Mouse (Mus musculus) liver, postnatal 0 days (tissue): ENCODE results near the gene Gm20388. TPM values are rescaled to one million over a fixed set of nuclear protein-coding genes. Genes with fewer than 3 reads are reported as not detected.

Experiments used
- ATAC-seq: fragments of 200-750 bp; cut with Nextera tagmentation; 2 replicates; pipeline ENCODE4 v1.8.0; 2017; ENCODE audit warnings: mild to moderate bottlenecking, moderate library complexity
- DNase-seq: peaks from one replicate; pipeline ENCODE4 v3.0.0-alpha.2; 2016
- H3K27ac ChIP-seq: fragments of 300-500 bp; sonication (generic); 2 replicates; pipeline ENCODE4 v1.5.1; 2014; ENCODE audit warnings: antibody characterized with exemption, moderate library complexity, mild to moderate bottlenecking, low read depth
- H3K27me3 ChIP-seq: fragments of 300-500 bp; sonication (generic); 2 replicates; pipeline ENCODE4 v1.6.1; 2014; ENCODE audit warnings: low read length, control low read depth, mixed read lengths; ENCODE audit not compliant: insufficient read depth
- H3K36me3 ChIP-seq: fragments of 300-500 bp; sonication (generic); replicated peaks from 2 replicates; pipeline ENCODE4 v1.6.1; 2014; ENCODE audit warnings: mild to moderate bottlenecking, control low read depth, low read length, moderate library complexity, mixed read lengths; ENCODE audit not compliant: insufficient read depth
- H3K4me1 ChIP-seq: fragments of 300-500 bp; sonication (generic); 2 replicates; pipeline ENCODE4 v1.6.1; 2014; ENCODE audit warnings: antibody characterized with exemption, mild to moderate bottlenecking, control low read depth; ENCODE audit not compliant: insufficient read depth
- H3K4me2 ChIP-seq: fragments of 300-500 bp; sonication (generic); 2 replicates; pipeline ENCODE4 v1.6.1; 2014; ENCODE audit warnings: low read depth, mild to moderate bottlenecking, low read length, moderate library complexity, mixed read lengths
- H3K4me3 ChIP-seq: fragments of 300-500 bp; sonication (generic); 2 replicates; pipeline ENCODE4 v1.5.1; 2014; ENCODE audit warnings: low read depth, low read length
- H3K9ac ChIP-seq: fragments of 300-500 bp; sonication (generic); replicated peaks from 2 replicates; pipeline ENCODE4 v1.6.1; 2014; ENCODE audit warnings: mild to moderate bottlenecking, moderate library complexity
- H3K9me3 ChIP-seq: fragments of 300-500 bp; sonication (generic); 2 replicates; pipeline ENCODE4 v1.6.1; 2016; ENCODE audit warnings: mild to moderate bottlenecking, control low read depth, low read length, mixed read lengths
- CTCF ChIP-seq: sonication (generic); IDR thresholded peaks from 2 replicates; pipeline ENCODE4 v1.5.1; 2016; ENCODE audit warnings: antibody characterized with exemption, low read depth
- EP300 ChIP-seq: IDR thresholded peaks from 2 replicates; pipeline ENCODE4 v1.6.1; 2016; ENCODE audit warnings: antibody characterized with exemption, low read depth, mild to moderate bottlenecking
- WGBS: fragments of 180-500 bp; shearing (Covaris S2); extraction: QIAGEN DNeasy Blood & Tissue Kit; methylation state at CpG from one replicate; pipeline ENCODE4 v1.1.7; 2014; ENCODE audit not compliant: insufficient replicate concordance; 5-methylcytosine and 5-hydroxymethylcytosine counted together
- polyA plus RNA-seq: library from polyadenylated mRNA; unstranded; fragments of >200 nt; fragmentation: Nextera tagmentation; extraction: Ambion mirVana; gene quantifications from 2 replicates; pipeline ENCODE4 v1.2.1, GENCODE M21; 2015

Gm20388 gene
- polyA plus RNA-seq, 1 experiment from 2014 or later: not detected

DNA sequence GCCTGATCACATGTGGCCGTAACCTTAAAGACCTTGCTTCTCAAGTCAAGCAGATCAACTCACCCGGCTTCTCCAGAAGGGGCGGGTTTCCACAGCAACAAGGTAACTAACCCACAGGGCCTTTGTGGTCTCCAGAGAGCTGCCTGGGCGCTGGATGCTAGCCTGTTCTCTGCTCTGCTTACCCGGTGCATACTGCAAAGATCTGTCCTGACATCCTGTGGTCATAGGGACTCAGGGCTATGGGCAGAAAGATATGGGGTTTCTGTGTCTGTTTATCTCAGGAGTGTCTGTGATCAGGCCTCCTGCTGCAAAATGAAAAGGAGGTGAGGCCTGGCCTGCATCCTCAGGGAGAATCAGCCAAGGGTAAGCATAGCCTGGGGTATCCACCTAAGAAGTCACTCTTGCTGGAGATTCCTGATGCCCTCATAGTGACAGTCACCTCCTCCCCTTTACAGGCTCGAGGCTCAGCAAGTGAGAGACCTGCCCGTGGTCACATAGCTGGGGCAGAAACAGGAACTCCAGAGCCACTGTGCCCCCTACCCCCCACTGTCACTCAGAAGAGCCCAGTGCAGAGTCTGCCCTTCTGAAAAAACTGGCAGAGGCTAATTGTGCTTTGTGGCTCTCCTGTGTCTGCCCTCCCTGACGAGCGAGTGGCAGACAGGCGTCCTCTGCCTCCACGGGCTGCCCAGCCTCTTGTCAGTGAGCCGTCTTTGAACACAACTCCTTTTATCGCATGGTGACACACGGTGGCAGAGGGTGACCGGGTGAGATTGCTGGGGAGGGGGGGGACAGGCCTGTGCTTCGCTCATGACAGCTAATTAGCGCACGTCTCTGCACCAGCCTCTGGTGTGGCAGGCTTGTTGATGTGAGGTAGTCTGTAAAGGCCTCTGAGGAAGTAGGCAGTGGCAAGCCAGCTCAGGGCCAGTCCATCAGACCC is 383.0 kb downstream of the Gm20388 start:
- Histone ChIP-seq H3K9ac (peak overlapping the region; percentile 67), H3K27ac (peak overlapping the region; percentile 97), H3K36me3 (no peaks in the 10 kb centered on the region), H3K4me1 (peaks cover 49% of the 10 kb centered on the region), H3K4me3 (peak overlapping the region; percentile 49), H3K27me3 (no peaks in the 10 kb centered on the region), H3K9me3 (no peaks in the 10 kb centered on the region), H3K4me2 (peak overlapping the region; percentile 70)
- ATAC-seq (peak; percentile 90), DNase-seq (peak; percentile 83)
- 38% methylated on average over 18 of the region's 18 CpGs for WGBS
- TF ChIP-seq CTCF: peak; percentile 29
- TF ChIP-seq EP300: peak; percentile 94

- no peaks in the 10 kb centered on the region for H3K36me3 ChIP-seq
Observed at GRCm38 (mm10) chr8:120294982-120295870, 384.6 kb downstream of the Gm20388 start.

GRCm38 (mm10) chr8:120297000-120297399 is 386.4 kb downstream of the Gm20388 start:
- H3K36me3 ChIP-seq: no peaks in the 10 kb centered on the region
- no peak overlapping the region for H3K9ac ChIP-seq
- no peaks in the 10 kb centered on the region for H3K27me3 ChIP-seq
- TF ChIP-seq CTCF: no peak
- no peak for TF ChIP-seq EP300
- whole genome bisulfite sequencing: 72% methylated on average over 5 of the region's 5 CpGs
- H3K27ac ChIP-seq: no peak overlapping the region
- no peak overlapping the region for H3K4me3 ChIP-seq
- no peak overlapping the region for H3K4me2 ChIP-seq
- DNase-seq (no peak), ATAC-seq (no peak)
- peaks cover 31% of the 10 kb centered on the region for H3K4me1 ChIP-seq
- no peaks in the 10 kb centered on the region for H3K9me3 ChIP-seq

More at GRCm38 (mm10) chr8:120294982-120295870, 384.6 kb downstream of the Gm20388 start:
- Histone ChIP-seq H3K4me3 (no peak overlapping the region), H3K27ac (peak overlapping the region; percentile 97), H3K4me2 (peak overlapping the region; percentile 70), H3K9ac (peak overlapping the region; percentile 67), H3K27me3 (no peaks in the 10 kb centered on the region), H3K9me3 (no peaks in the 10 kb centered on the region), H3K4me1 (peaks cover 35% of the 10 kb centered on the region)
- peak; percentile 40 for DNase-seq
- peak; percentile 16; the same call in 1 of the 2 replicates for ATAC-seq
- no peak for TF ChIP-seq CTCF
- WGBS: 39% methylated on average over 16 of the region's 17 CpGs

DNA sequence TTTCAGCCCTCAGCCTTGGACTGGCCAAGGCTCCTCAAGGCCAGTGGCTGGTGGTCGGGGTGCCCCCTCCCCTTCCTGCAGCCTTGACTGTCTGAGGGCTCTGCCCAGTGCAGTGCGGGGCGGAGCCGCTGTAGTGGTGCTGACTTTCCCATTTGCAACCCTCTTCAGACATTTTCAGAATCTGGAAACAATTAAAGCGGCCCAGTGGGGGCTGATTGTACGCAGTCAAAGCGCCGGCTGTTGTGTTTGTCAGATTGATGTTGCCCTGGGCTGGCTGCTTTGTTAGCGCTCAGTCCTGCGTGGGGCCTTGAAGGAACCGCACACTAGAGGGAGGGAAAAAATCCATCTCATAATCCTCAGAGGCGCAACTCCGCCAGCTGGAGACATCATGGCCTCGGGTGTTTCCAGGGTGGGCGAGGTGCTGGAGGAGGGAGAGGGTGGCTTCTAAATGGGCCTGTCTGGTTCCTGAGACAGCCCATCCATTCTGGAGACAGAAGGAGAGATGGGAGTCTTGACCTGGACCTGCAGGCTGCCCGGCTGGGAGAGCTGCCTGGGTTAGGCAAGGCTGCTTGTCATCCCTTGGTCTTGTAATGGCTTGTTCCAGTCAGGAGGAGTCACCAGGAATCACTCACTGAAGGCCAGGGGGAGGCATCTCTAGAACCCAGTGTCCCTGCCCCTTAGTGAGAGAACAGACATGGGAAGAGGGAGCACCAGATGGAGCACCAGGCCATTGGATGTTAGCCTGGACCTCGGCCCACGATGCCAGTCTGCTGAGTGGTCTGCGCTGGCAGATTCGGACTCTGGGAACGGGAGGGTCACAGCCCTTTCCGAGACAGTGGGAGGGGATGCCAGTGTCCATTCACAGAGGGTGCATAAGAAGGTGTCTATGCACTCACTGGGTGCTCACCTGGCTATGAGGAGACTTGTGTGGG is 388.2 kb downstream of the Gm20388 start:
- Histone ChIP-seq H3K4me2 (no peak overlapping the region), H3K4me1 (peaks cover 27% of the 10 kb centered on the region), H3K9me3 (no peaks in the 10 kb centered on the region), H3K4me3 (no peak overlapping the region), H3K9ac (no peak overlapping the region), H3K27ac (no peak overlapping the region), H3K36me3 (no peaks in the 10 kb centered on the region), H3K27me3 (no peaks in the 10 kb centered on the region)
- TF ChIP-seq EP300: no peak
- TF ChIP-seq CTCF: no peak
- ATAC-seq (no peak), DNase-seq (no peak)
- WGBS: 86% methylated on average over 22 of the region's 22 CpGs

GRCm38 (mm10) chr8:120300601-120301141 is 390.0 kb downstream of the Gm20388 start:
- TF ChIP-seq EP300 (no peak), CTCF (peak; percentile 99)
- H3K4me3 ChIP-seq: no peak overlapping the region
- peak overlapping the region; percentile 50; the same call in 1 of the 2 replicates for H3K9ac ChIP-seq
- H3K27me3 ChIP-seq: no peaks in the 10 kb centered on the region
- H3K27ac ChIP-seq: no peak overlapping the region
- ATAC-seq: peak; percentile 81
- 13% methylated on average over 13 of the region's 13 CpGs for WGBS
- no peaks in the 10 kb centered on the region for H3K9me3 ChIP-seq
- H3K36me3 ChIP-seq: no peaks in the 10 kb centered on the region
- H3K4me1 ChIP-seq: peaks cover 11% of the 10 kb centered on the region; the same call in 1 of the 2 replicates
- peak; percentile 87 for DNase-seq
- peak overlapping the region; percentile 61 for H3K4me2 ChIP-seq
